Mouse (Mus musculus) MEL (cell line): Measurements from ENCODE around the gene Carm1.

ENCODE experiments used
- CHD1 ChIP-seq: IDR thresholded peaks from 2 replicates; pipeline ENCODE4 v1.6.1; 2012; ENCODE audit warnings: low read depth, mild to moderate bottlenecking, inconsistent platforms, low read length, improper control_type of control experiment
- CTCF ChIP-seq, 3 experiments: IDR thresholded peaks in 2 of 3; conservative IDR thresholded peaks in 1 of 3; 2 replicates each; pipeline ENCODE4 v1.5.1; 2011 to 2012; ENCODE audit warnings: low read length in 3 of 3, low read depth in 2 of 3, mild to moderate bottlenecking in 2 of 3, improper control_type of control experiment in 1 of 3, inconsistent platforms in 1 of 3, mixed read lengths in 1 of 3, moderate library complexity in 1 of 3; ENCODE audit not compliant: control insufficient read depth in 1 of 3, insufficient read depth in 1 of 3, poor library complexity in 1 of 3, severe bottlenecking in 1 of 3
- E2F4 ChIP-seq: IDR thresholded peaks from 2 replicates; pipeline ENCODE4 v1.6.1; 2011; ENCODE audit warnings: low read depth, low read length, improper control_type of control experiment, borderline replicate concordance
- EP300 ChIP-seq, 2 experiments: IDR thresholded peaks; 2 replicates each; pipeline ENCODE4 v1.6.1; 2011; ENCODE audit warnings: improper control_type of control experiment in 2 of 2, low read length in 2 of 2, low read depth in 1 of 2, mild to moderate bottlenecking in 1 of 2
- GATA1 ChIP-seq: IDR thresholded peaks from 2 replicates; pipeline ENCODE4 v1.6.1; 2011; ENCODE audit warnings: low read depth, low read length, improper control_type of control experiment
- HCFC1 ChIP-seq: IDR thresholded peaks from 2 replicates; pipeline ENCODE4 v1.6.1; 2012; ENCODE audit warnings: low read depth, mild to moderate bottlenecking, inconsistent platforms, low read length, improper control_type of control experiment, moderate library complexity
- JUND ChIP-seq: IDR thresholded peaks from 2 replicates; pipeline ENCODE4 v1.6.1; 2011; ENCODE audit warnings: low read depth, mild to moderate bottlenecking, improper control_type of control experiment, low read length
- MAX ChIP-seq: IDR thresholded peaks from 2 replicates; pipeline ENCODE4 v1.6.1; 2011; ENCODE audit warnings: low read length, improper control_type of control experiment
- MYC ChIP-seq: IDR thresholded peaks from 2 replicates; pipeline ENCODE4 v1.6.1; 2011; ENCODE audit warnings: low read depth, mild to moderate bottlenecking, low read length, improper control_type of control experiment, moderate library complexity
- NELFE ChIP-seq: IDR thresholded peaks from 2 replicates; pipeline ENCODE4 v1.6.1; 2011; ENCODE audit warnings: low read depth, low read length, improper control_type of control experiment
- POLR2A ChIP-seq, 2 experiments: IDR thresholded peaks; 2 replicates each; pipeline ENCODE4 v1.6.1; 2011 to 2012; ENCODE audit warnings: low read length in 2 of 2, mild to moderate bottlenecking in 2 of 2, control low read depth in 1 of 2, improper control_type of control experiment in 1 of 2, low read depth in 1 of 2, moderate library complexity in 1 of 2; ENCODE audit not compliant: control insufficient read depth in 1 of 2, insufficient read depth in 1 of 2, poor library complexity in 1 of 2
- SMC3 ChIP-seq: IDR thresholded peaks from 2 replicates; pipeline ENCODE4 v1.6.1; 2011; ENCODE audit warnings: low read depth, low read length, improper control_type of control experiment
- UBTF ChIP-seq: IDR thresholded peaks from 2 replicates; pipeline ENCODE4 v1.6.1; 2012; ENCODE audit warnings: low read depth, mild to moderate bottlenecking, inconsistent platforms, low read length, improper control_type of control experiment, moderate library complexity, borderline replicate concordance; ENCODE audit not compliant: insufficient read depth

DNA sequence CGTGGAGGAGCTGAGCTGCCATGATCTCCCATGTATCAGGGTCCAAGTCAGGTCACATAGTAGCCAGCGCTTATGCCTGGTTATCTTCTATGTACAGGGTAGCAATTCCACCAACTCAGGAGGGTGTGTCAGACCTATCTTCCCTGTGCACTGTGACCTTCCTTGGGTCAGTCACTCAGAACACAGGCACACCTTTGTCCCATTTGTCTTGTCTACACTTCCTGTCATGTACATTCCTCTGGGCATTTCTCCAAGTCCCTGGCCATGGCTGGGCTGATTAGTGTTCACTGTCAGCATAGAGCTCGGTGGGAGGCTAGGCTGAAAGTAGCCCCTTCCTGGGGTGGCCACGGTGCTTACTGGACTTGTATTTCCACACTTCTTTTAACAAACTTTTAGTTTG is 11.7 kb downstream of the Carm1 start:
- TF ChIP-seq UBTF (no peak), GATA1 (peak; percentile 94), MYC (peak; percentile 71; the same call in 1 of the 2 replicates), HCFC1 (no peak), CHD1 (no peak), SMC3 (no peak), MAX (peak; percentile 61), CTCF (IDR thresholded peaks at IDR 0.05 in 2 of 3, conservative IDR thresholded peaks at IDR 0.05 in 1 of 3; ENCODE audit: control insufficient read depth in 1 of 3, insufficient read depth in 1 of 3, low read depth in 2 of 3, low read length in 3 of 3, poor library complexity in 1 of 3, severe bottlenecking in 1 of 3) (no peak), JUND (no peak), EP300 (IDR thresholded peaks at IDR 0.05; ENCODE audit: low read depth in 1 of 2, low read length in 2 of 2) (peak; percentile 96 to 97), E2F4 (no peak), POLR2A (IDR thresholded peaks at IDR 0.05; ENCODE audit: control insufficient read depth in 1 of 2, insufficient read depth in 1 of 2, low read depth in 1 of 2, low read length in 2 of 2, poor library complexity in 1 of 2) (no peak; a peak in 1 of 4 replicates), NELFE (no peak)
